Mouse (Mus musculus) neural tube, embryonic 14.5 days (tissue): Measurements from ENCODE around the gene Fbxl14. TPM values are rescaled to one million over a fixed set of nuclear protein-coding genes. Genes with fewer than 3 reads are reported as not detected.
A peak's percentile ranks its signal among the peaks of the same experiment; 100 is the strongest.
"Not testable (repeated sequence)": the region's sequence is repeated elsewhere in the genome, so short reads cannot be mapped to it uniquely, and the experiment has no call there.

Source experiments
- ATAC-seq: fragments of 200-750 bp; cut with Nextera tagmentation; 2 replicates; pipeline ENCODE4 v1.8.0; 2017; ENCODE audit warnings: low read depth, mild to moderate bottlenecking, moderate TSS enrichment, moderate library complexity
- H3K27ac ChIP-seq: fragments of 300-500 bp; sonication (generic); 2 replicates; pipeline ENCODE4 v1.5.1; 2014; ENCODE audit warnings: low read depth, mild to moderate bottlenecking, control low read depth, low read length, moderate library complexity, mixed read lengths
- H3K27me3 ChIP-seq: fragments of 300-500 bp; sonication (generic); 2 replicates; pipeline ENCODE4 v1.6.1; 2014; ENCODE audit warnings: low read length; ENCODE audit not compliant: control insufficient read depth, insufficient read depth
- H3K36me3 ChIP-seq: fragments of 300-500 bp; sonication (generic); 2 replicates; pipeline ENCODE4 v1.6.1; 2014; ENCODE audit warnings: low read length, mixed read lengths; ENCODE audit not compliant: control insufficient read depth, insufficient read depth
- H3K4me1 ChIP-seq: fragments of 300-500 bp; sonication (generic); 2 replicates; pipeline ENCODE4 v1.6.1; 2014; ENCODE audit warnings: low read length; ENCODE audit not compliant: control insufficient read depth, insufficient read depth
- H3K4me2 ChIP-seq: fragments of 300-500 bp; sonication (generic); 2 replicates; pipeline ENCODE4 v1.6.1; 2014; ENCODE audit warnings: mild to moderate bottlenecking, low read depth, low read length, control low read depth
- H3K4me3 ChIP-seq: fragments of 300-500 bp; sonication (generic); 2 replicates; pipeline ENCODE4 v1.5.1; 2014; ENCODE audit warnings: low read depth, low read length, control low read depth, mixed read lengths
- H3K9ac ChIP-seq: fragments of 300-500 bp; sonication (generic); replicated peaks from 2 replicates; pipeline ENCODE4 v1.6.1; 2014; ENCODE audit warnings: low read depth, mild to moderate bottlenecking, control low read depth, low read length, mixed read lengths
- H3K9me3 ChIP-seq: fragments of 300-500 bp; sonication (generic); 2 replicates; pipeline ENCODE4 v1.6.1; 2016; ENCODE audit warnings: low read length; ENCODE audit not compliant: control insufficient read depth
- WGBS: fragments of 180-500 bp; shearing (Covaris S2); extraction: QIAGEN DNeasy Blood & Tissue Kit; methylation state at CpG from one replicate; pipeline ENCODE4 v1.1.7; 2014; 5-methylcytosine and 5-hydroxymethylcytosine counted together
- polyA plus RNA-seq: library from polyadenylated mRNA; unstranded; fragments of >200 nt; fragmentation: Nextera tagmentation; extraction: Ambion mirVana; gene quantifications from 2 replicates; pipeline ENCODE4 v1.2.1, GENCODE M21; 2014

Fbxl14 gene
- 3.5 and 3.8 TPM in 2 replicates for polyA plus RNA-seq

DNA sequence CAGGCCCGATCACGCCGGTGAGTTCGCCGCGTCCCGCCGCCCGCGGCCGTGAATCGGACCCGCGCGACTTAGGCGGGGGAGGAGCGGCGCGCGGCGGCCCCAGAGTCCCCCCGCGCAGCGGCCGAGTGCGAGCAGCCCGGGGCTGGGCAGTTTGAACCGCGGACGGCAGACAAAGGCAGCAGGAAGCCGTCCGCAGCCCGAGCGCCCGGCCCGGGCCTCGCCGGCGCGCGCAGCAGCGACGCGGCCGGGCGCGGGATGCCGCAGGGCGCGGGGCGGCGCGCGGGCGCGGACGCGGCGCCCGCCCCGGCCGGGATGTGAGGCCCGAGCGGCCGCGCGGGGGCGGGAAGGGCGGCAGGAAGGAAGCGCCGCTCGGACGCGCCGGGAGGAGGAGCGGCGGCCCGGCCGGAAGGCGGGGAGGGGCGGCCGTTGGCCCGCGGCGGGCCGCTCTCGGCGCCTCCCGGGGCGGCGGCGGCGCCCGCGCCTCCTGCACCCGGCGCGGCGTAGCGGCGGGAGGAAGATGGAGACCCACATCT is at the start of gene Fbxl14:
Gene Fbxl14, plus strand, starts transcription at position 326 of the 533 bp plus-strand sequence.
- Histone ChIP-seq H3K9me3 (no peaks in the 10 kb centered on the region), H3K4me2 (peak within 1 kb of the TSS; percentile 100), H3K9ac (peak within 1 kb of the TSS; percentile 93), H3K4me3 (peak within 1 kb of the TSS; percentile 82), H3K36me3 (peaks cover 7% of the 10 kb centered on the region; the same call in 1 of the 2 replicates), H3K27me3 (no peaks in the 10 kb centered on the region), H3K4me1 (peaks cover 28% of the 10 kb centered on the region), H3K27ac (peak within 1 kb of the TSS; percentile 100)
- 0% methylated on average over 34 of the region's 101 CpGs for WGBS
- ATAC-seq: peak; percentile 86

DNA sequence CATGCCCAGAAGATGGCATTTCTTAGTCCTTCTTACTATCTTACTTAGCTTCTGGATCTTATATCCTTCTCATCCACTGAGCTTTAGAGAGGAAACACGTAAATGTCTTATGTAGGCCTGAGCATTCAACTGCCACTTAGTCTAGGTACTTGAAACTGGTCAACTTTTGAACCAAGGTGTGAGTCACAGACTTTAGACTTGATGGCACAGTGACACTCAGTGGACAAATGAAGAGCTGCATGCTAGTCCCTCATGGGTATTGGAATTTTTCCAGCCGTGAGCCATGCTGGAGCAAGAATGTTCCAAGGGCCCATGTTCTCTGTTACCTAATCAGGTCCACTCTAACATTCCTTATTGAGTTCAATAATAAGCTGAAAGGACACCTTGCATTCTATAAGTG is 49.0 kb upstream of the Fbxl14 start:
- no peaks in the 10 kb centered on the region for H3K36me3 ChIP-seq
- no peak overlapping the region for H3K9ac ChIP-seq
- H3K4me3 ChIP-seq: no peak overlapping the region
- ATAC-seq: no peak
- WGBS: 44% methylated on average over 2 of the region's 2 CpGs
- no peaks in the 10 kb centered on the region for H3K27me3 ChIP-seq
- H3K9me3 ChIP-seq: no peaks in the 10 kb centered on the region
- H3K4me2 ChIP-seq: no peak overlapping the region
- no peaks in the 10 kb centered on the region for H3K4me1 ChIP-seq
- H3K27ac ChIP-seq: no peak overlapping the region

DNA sequence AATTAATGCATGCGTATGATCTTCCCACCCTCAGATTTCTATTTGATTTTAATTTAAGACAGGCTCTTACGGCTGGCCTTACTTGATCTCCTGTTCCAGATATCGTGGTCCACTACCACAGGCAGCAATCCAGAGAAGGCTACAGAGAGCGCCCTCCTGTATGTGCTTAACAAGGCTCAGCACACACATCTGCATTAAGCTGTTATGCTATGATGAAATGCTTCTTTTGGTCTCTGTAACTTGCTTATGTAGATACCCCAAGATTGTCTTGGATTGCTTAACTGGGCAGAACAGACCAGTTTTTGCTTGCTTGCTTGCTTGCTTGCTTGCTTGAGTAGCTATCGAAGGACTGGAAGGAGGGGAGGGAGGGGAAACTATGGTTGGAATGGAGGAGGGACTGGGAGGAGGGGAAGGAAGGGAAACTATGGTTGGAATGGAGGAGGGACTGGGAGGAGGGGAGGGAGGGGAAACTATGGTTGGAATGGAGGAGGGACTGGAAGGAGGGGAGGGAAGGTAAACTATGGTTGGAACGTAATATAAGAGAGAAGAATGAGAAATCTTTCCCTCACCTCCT is 47.6 kb upstream of the Fbxl14 start:
- no peaks in the 10 kb centered on the region for H3K9me3 ChIP-seq
- whole genome bisulfite sequencing: 87% methylated on average over 6 of the region's 6 CpGs
- ATAC-seq: no peak
- H3K4me2 ChIP-seq: no peak overlapping the region
- H3K9ac ChIP-seq: no peak overlapping the region
- no peaks in the 10 kb centered on the region for H3K4me1 ChIP-seq
- no peaks in the 10 kb centered on the region for H3K36me3 ChIP-seq
- no peak overlapping the region for H3K27ac ChIP-seq
- no peaks in the 10 kb centered on the region for H3K27me3 ChIP-seq
- H3K4me3 ChIP-seq: no peak overlapping the region

DNA sequence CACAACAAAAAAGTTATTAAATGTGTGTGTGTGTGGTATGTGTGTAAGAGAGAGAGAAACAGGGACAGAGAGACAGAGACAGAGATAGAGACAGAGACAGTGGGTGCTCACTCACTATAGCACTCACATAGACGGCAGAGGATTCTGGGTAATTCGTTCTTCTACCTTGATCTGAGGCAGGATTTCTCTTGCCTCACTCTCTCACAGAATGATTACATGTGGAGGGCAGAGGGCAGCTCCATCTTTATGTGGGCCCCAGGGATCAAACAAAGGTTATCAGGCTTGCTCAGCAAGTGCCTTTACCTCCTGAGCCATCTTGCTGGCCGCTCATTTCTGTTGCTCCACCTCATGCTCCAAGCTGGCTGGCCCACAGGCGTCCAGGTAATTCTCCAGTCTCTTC is 45.1 kb upstream of the Fbxl14 start:
- WGBS: 97% methylated on average over 4 of the region's 4 CpGs

DNA sequence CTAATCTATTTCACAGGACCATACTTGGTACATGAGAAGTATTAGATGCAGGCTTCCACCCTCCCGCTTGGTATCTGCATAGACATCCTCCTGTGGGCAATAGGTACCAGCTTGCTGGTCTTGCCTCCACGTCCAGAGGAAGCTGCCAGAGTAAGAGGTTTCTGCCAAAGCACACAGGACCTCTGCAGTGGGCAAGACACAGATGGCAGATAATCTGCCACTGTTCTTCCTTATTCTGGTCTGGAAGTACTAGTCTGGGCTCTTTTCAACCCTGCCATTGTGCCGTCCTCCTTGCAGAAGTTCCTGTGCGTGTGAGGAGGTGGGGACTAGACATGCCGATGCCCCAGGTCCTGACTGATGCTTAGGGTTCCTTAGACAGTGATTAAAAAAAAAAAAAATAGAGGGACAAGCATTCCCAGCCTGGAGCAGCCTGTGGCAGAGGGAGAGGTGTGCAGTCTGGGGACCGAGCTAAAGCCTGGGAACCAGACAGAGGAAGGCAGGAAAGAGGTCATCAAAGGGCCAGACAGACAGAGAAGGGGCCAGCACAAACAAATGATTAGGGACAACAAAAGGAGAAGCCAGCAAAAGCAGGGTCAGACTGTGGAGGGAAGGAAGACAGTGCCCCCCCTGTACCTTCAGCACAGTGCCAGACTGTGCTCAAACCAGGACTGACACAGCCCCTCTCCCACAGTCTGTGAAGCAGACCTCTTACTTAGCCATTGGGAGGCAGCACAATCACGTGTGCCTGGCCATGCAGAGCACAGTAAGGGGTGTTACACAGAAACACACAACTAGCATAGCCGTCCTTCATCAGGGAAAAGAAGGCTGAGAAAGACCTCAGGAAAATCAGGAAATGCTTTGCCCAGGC is 41.3 kb upstream of the Fbxl14 start:
- WGBS: 33% methylated on average over 8 of the region's 8 CpGs
- ATAC-seq: peak; percentile 87; the same call in 1 of the 2 replicates
- Histone ChIP-seq H3K4me3 (no peak overlapping the region), H3K36me3 (no peaks in the 10 kb centered on the region), H3K9ac (no peak overlapping the region), H3K4me1 (peaks cover 6% of the 10 kb centered on the region; the same call in 1 of the 2 replicates), H3K27ac (no peak overlapping the region), H3K27me3 (no peaks in the 10 kb centered on the region), H3K9me3 (no peaks in the 10 kb centered on the region), H3K4me2 (no peak overlapping the region)

More for the DNA sequence above, 45.1 kb upstream of the Fbxl14 start:
- Histone ChIP-seq H3K27ac (no peak overlapping the region), H3K36me3 (no peaks in the 10 kb centered on the region), H3K9me3 (no peaks in the 10 kb centered on the region), H3K9ac (no peak overlapping the region), H3K4me3 (no peak overlapping the region), H3K4me2 (no peak overlapping the region), H3K27me3 (no peaks in the 10 kb centered on the region), H3K4me1 (peaks cover 6% of the 10 kb centered on the region; the same call in 1 of the 2 replicates)
- ATAC-seq: no peak

DNA sequence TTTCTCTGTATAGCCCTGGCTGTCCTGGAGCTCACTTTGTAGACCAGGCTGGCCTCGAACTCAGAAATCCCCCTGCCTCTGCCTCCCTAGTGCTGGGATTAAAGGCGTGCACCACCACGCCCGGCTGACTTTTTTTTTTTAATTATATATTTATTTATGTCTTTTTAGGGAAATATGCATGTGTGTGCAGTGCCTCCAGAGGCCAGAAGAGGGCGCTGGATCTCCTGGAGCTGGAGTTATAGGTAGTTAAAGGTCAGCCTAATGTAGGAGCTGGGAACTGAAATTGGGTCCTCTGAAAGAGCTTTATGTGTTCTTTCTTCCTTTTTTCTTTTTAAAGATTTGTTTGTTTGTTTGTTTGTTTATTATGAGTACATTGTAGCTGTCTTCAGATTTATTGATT is 36.7 kb upstream of the Fbxl14 start:
- ATAC-seq, H3K27ac ChIP-seq, H3K9me3 ChIP-seq, H3K27me3 ChIP-seq, H3K4me3 ChIP-seq, H3K4me2 ChIP-seq, H3K36me3 ChIP-seq, H3K4me1 ChIP-seq, H3K9ac ChIP-seq: not testable (repeated sequence)
- WGBS: 85% methylated on average over 5 of the region's 5 CpGs

DNA sequence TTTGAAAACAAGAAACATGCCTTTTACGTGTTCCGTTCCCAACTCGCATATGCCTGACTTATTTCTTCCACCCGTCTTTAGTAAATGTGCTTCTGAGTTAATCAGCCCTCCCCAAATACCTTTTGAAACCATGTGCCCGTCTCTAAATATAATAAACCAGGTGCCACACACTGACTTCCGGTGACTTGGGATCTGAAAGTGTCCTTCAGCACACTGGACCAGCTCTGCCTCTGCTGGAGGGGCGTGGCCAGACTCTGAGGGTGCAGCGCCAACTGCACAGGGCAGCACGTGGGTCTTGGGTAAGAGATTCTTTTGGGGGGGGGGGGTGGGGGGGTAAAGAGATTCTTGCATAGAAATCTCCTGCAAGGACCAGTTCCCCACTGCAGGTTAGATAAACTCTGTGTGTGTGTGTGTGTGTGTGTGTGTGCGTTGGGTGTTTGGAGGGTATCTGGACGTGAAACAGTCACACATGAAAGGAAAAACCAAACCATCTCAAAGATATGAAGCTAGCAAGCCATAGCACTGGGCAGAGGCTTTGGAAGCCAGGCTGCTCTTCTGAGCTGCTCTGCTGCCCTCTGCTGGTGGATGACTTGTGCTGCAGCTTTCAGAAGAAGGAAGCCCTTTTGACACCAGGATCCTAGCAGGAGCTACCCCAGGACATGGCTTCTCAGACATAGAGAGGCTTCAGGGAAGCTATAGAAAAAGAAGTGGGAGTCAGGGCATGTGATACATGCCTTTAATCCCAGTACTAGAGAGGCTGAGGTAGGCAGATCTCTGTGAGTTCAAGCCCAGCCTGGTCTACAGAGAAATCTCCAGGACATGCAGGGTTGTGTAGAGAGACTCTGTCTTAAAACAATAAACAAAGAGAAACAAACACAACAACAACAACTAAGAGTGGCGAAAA is 35.5 kb upstream of the Fbxl14 start:
- WGBS: 58% methylated on average over 12 of the region's 12 CpGs
- H3K9me3 ChIP-seq: no peaks in the 10 kb centered on the region
- H3K4me3 ChIP-seq: no peak overlapping the region
- no peaks in the 10 kb centered on the region for H3K4me1 ChIP-seq
- ATAC-seq: peak; percentile 45
- no peaks in the 10 kb centered on the region for H3K27me3 ChIP-seq
- H3K27ac ChIP-seq: no peak overlapping the region
- no peak overlapping the region for H3K9ac ChIP-seq
- no peak overlapping the region; the same call in 1 of the 2 replicates for H3K4me2 ChIP-seq
- no peaks in the 10 kb centered on the region for H3K36me3 ChIP-seq

DNA sequence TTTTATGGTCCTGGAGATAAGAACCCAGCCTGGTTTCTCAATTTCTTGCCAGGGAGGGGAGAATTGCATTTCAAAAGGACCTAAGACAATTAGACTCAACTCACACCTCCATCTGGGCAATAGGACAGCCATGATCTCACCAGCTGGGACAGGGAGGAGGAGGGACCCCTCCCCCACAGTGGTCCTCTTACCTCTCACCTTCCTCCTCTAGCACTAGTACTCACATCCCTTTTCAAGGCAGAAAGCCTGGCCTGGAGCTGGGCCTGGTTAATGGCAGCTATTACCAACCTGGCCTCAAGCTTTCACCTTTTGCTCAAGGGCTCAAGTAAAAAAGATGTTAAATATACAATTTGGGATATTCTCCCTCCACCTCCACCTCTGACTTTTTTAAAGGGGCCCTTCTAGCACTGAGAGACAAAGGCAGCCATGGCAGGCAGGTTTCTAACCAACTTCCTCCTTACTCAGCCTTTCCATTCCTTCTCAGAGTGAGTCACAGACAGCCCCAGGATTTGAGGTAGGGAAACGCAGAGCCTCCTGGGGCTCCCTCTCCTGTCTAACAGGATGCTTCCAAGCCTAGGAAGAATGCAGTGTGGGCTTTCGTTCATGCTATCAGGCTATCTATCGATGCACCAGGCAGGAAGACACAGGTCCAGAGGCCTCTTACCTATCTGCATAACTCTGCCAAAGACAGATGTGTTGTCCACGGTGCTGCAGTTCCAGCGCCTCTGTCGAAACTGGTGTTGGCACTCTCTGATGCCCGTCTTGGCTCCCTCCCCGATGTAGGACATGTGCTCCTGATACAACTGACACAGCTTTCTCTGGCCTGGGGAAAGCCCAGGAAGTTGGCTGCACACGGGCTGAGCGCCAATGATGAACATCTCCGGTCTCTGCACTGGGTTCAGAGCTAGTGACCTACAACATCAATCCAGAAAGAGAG is 33.5 kb upstream of the Fbxl14 start:
- H3K9me3 ChIP-seq: no peaks in the 10 kb centered on the region
- H3K27me3 ChIP-seq: no peaks in the 10 kb centered on the region
- whole genome bisulfite sequencing: 70% methylated on average over 11 of the region's 11 CpGs
- H3K4me2 ChIP-seq: no peak overlapping the region
- H3K27ac ChIP-seq: no peak overlapping the region
- H3K4me3 ChIP-seq: no peak overlapping the region
- no peak for ATAC-seq
- no peak overlapping the region for H3K9ac ChIP-seq
- no peaks in the 10 kb centered on the region for H3K4me1 ChIP-seq
- no peaks in the 10 kb centered on the region for H3K36me3 ChIP-seq
